Mouse (Mus musculus) thymus, postnatal 25 days (tissue): ENCODE measurements around the gene Zfp326.
"Not testable (repeated sequence)": the region's sequence is repeated elsewhere in the genome, so short reads cannot be mapped to it uniquely, and the experiment has no call there.

Experiments
- DNase-seq: peaks from one replicate; pipeline ENCODE4 v3.0.0; 2022

Zfp326 gene

GRCm38 (mm10) chr5:105876068-105876924 is at the start of gene Zfp326:
TSS of gene Zfp326 (plus strand) at chr5:105876565.
- DNase-seq, result peak; percentile 89

- no peak for DNase-seq
Measured at GRCm38 (mm10) chr5:105826916-105827510, 49.4 kb upstream of the Zfp326 start.

- no peak for DNase-seq
Measured at GRCm38 (mm10) chr5:105828050-105828449, 48.3 kb upstream of the Zfp326 start.

GRCm38 (mm10) chr5:105829008-105829586 is 47.3 kb upstream of the Zfp326 start:
- DNase-seq, result no peak

GRCm38 (mm10) chr5:105832140-105832539 is 44.2 kb upstream of the Zfp326 start:
- no peak for DNase-seq

GRCm38 (mm10) chr5:105833923-105834322 is 42.4 kb upstream of the Zfp326 start:
- DNase-seq, result no peak

GRCm38 (mm10) chr5:105836006-105836405 is 40.4 kb upstream of the Zfp326 start:
- DNase-seq, result no peak

GRCm38 (mm10) chr5:105839740-105840310 is 36.5 kb upstream of the Zfp326 start:
- DNase-seq, result no peak

- no peak for DNase-seq
Measured at GRCm38 (mm10) chr5:105844044-105844753, 32.2 kb upstream of the Zfp326 start.

- no peak for DNase-seq
Measured at GRCm38 (mm10) chr5:105845041-105845440, 31.3 kb upstream of the Zfp326 start.

- no peak for DNase-seq
Measured at GRCm38 (mm10) chr5:105847726-105848125, 28.6 kb upstream of the Zfp326 start.

- peak; percentile 46 for DNase-seq
Measured at GRCm38 (mm10) chr5:105849222-105849621, 27.1 kb upstream of the Zfp326 start.

GRCm38 (mm10) chr5:105849643-105850042 is 26.7 kb upstream of the Zfp326 start:
- no peak for DNase-seq

- no peak for DNase-seq
Measured at GRCm38 (mm10) chr5:105853271-105853670, 23.1 kb upstream of the Zfp326 start.

GRCm38 (mm10) chr5:105857486-105857885 is 18.9 kb upstream of the Zfp326 start:
- DNase-seq, result no peak

- DNase-seq, result no peak
Measured at GRCm38 (mm10) chr5:105858754-105859694, 17.3 kb upstream of the Zfp326 start.

- no peak for DNase-seq
Measured at GRCm38 (mm10) chr5:105859716-105860460, 16.5 kb upstream of the Zfp326 start.

GRCm38 (mm10) chr5:105860461-105860835 is 15.9 kb upstream of the Zfp326 start:
- DNase-seq, result no peak

GRCm38 (mm10) chr5:105861616-105862015 is 14.7 kb upstream of the Zfp326 start:
- DNase-seq, result no peak

GRCm38 (mm10) chr5:105865110-105865628 is 11.2 kb upstream of the Zfp326 start:
- not testable (repeated sequence) for DNase-seq

GRCm38 (mm10) chr5:105867427-105867826 is 8.9 kb upstream of the Zfp326 start:
- DNase-seq, result no peak
